Mouse (Mus musculus) testis, adult 2 months (tissue): ENCODE data around the gene Bcl3.
A peak's percentile ranks its signal among the peaks of the same experiment; 100 is the strongest.

ENCODE experiments used
- CTCF ChIP-seq: fragments of 200-500 bp; IDR thresholded peaks from 2 replicates; pipeline ENCODE4 v1.5.1; 2012; ENCODE audit warnings: low read depth, mild to moderate bottlenecking, inconsistent platforms, low read length, moderate library complexity; ENCODE audit not compliant: control insufficient read depth, insufficient read depth, insufficient replicate concordance
- POLR2A ChIP-seq: fragments of 200-500 bp; IDR thresholded peaks from 2 replicates; pipeline ENCODE4 v1.6.1; 2012; ENCODE audit warnings: low read depth, mild to moderate bottlenecking, inconsistent platforms, low read length, moderate library complexity; ENCODE audit not compliant: control insufficient read depth

GRCm38 (mm10) chr7:19800764-19801163, 21.8 kb downstream of the Bcl3 start:
- TF ChIP-seq POLR2A (no peak), CTCF (peak; percentile 59; the same call in 1 of the 2 replicates)
